Mouse (Mus musculus) myocyte (in vitro differentiated cells): ENCODE data around the gene Traf4.

Experiments
- CEBPB ChIP-seq: IDR thresholded peaks from 2 replicates; pipeline ENCODE4 v1.6.1; 2011; ENCODE audit warnings: mild to moderate bottlenecking, moderate library complexity; ENCODE audit not compliant: poor library complexity, insufficient read depth, severe bottlenecking
- MYOG ChIP-seq, 3 experiments: IDR thresholded peaks; one replicate each; pipeline ENCODE4 v1.6.1; 2011; ENCODE audit warnings: control low read depth in 2 of 3, low read depth in 2 of 3, mild to moderate bottlenecking in 2 of 3; ENCODE audit not compliant: insufficient read length in 2 of 3, control insufficient read depth in 1 of 3, insufficient read depth in 1 of 3
- POLR2A ChIP-seq: IDR thresholded peaks from one replicate; pipeline ENCODE4 v1.6.1; 2011; ENCODE audit warnings: low read depth, mild to moderate bottlenecking, control low read depth, moderate library complexity; ENCODE audit not compliant: insufficient read length
- TCF12 ChIP-seq: IDR thresholded peaks from one replicate; pipeline ENCODE4 v1.6.1; 2011; ENCODE audit warnings: mild to moderate bottlenecking, control low read depth; ENCODE audit not compliant: poor library complexity, insufficient read depth, severe bottlenecking

GRCm38 (mm10) chr11:78129458-78129857 is 35.9 kb downstream of the Traf4 start:
- TF ChIP-seq POLR2A (no peak), MYOG (IDR thresholded peaks at IDR 0.05; ENCODE audit: control insufficient read depth in 1 of 3, insufficient read depth in 1 of 3, insufficient read length in 2 of 3, low read depth in 2 of 3) (no peak), TCF12 (no peak), CEBPB (no peak)
